In genomic region chr5:108790385-108790784, GRCm38 (mm10) we compare ENCODE assay signal across 13 mouse cellular contexts. TPM values are rescaled to one million over a fixed set of nuclear protein-coding genes. Genes with fewer than 3 reads are reported as not detected.
A peak's percentile ranks its signal among the peaks of the same experiment; 100 is the strongest.
DNase-seq lines count a peak whose midpoint lies in the region; TF ChIP-seq lines count a peak whose summit lies in the region.
"Not testable (repeated sequence)": the region's sequence is repeated elsewhere in the genome, so short reads cannot be mapped to it uniquely, and the experiment has no call there.
"Had no signal": no experiment of that assay in that cellular context is flagged by ENCODE, and none has a peak within 500 bp of the region (broad histone marks: within the 10 kb centered on the region; RNA-seq: fewer than 3 reads in every experiment).

No protein-coding gene starts in this region.

- not testable (repeated sequence) for H3K27ac ChIP-seq in kidney, adult 2 months (ENCODE audit: insufficient read depth, low read depth, low read length); limb, embryonic 10.5 days

- not testable (repeated sequence) for H3K4me1 ChIP-seq in kidney, adult 2 months (ENCODE audit: control insufficient read depth, insufficient read depth, low read length); limb, embryonic 10.5 days

- peak; percentile 26; the same call in 1 of the 2 replicates for TF ChIP-seq CTCF in kidney, adult 2 months (conservative IDR thresholded peaks at IDR 0.05; ENCODE audit: insufficient read depth, insufficient read length, low read depth, low read length)

- not testable (repeated sequence) for H3K27me3 ChIP-seq in kidney, adult 2 months (replicated peaks; ENCODE audit: control insufficient read depth, insufficient read depth, low read length); limb, embryonic 10.5 days (ENCODE audit: low read depth, poor library complexity, severe bottlenecking)

- not testable (repeated sequence) for H3K4me3 ChIP-seq in kidney, adult 2 months (ENCODE audit: insufficient read depth, low read depth, low read length); limb, embryonic 10.5 days

- not testable (repeated sequence) for H3K9me3 ChIP-seq in limb, embryonic 10.5 days (replicated peaks)

- TF ChIP-seq POLR2A in kidney, adult 2 months (IDR thresholded peaks at IDR 0.05; ENCODE audit: low read depth, low read length): not testable (repeated sequence)

- intact Hi-C loops in gastrocnemius, postnatal 14 days (cut with DNase I; ENCODE audit: low total_unique reads): not testable (repeated sequence)

- not testable (repeated sequence) for H3K36me3 ChIP-seq in kidney, adult 2 months (ENCODE audit: control insufficient read depth, insufficient read depth, low read length); limb, embryonic 10.5 days

- WGBS in kidney, adult 2 months: 40% methylated on average over 1 of the region's 1 CpGs
- 32% methylated on average over 1 of the region's 1 CpGs for WGBS in limb, embryonic 10.5 days

- DNase-seq in ZHBTc4 (ENCODE audit: low read depth, low spot score): peak; percentile 64
- DNase-seq in cerebellum, postnatal 14 days: peak; percentile 20 to 35
- DNase-seq in gastrocnemius, postnatal 14 days: peak; percentile 4
- not testable (repeated sequence) for DNase-seq in kidney, adult 2 months
- DNase-seq in limb, embryonic 10.5 days (ENCODE audit: low spot score): peak; percentile 33
- DNase-seq in lung, postnatal 25 days (ENCODE audit: low spot score): peak; percentile 35
- DNase-seq in ovary, postnatal 14 days (ENCODE audit: low spot score): peak; percentile 45

RNA-seq across cellular contexts. Expression of gene Tmed11, which starts 4.8 kb away (rescaled TPM):
- total RNA-seq in gastrocnemius, postnatal 14 days (2021): not detected
- not detected in 2 replicates for polyA plus RNA-seq in kidney, adult 2 months (2012; rRNA removed)
- polyA plus RNA-seq in limb, embryonic 10.5 days (2016; fragmentation: Nextera tagmentation; extraction: Ambion mirVana): not detected in 2 replicates
- total RNA-seq: gastrocnemius, postnatal 4 days; left cerebral cortex, postnatal 36 days had no signal
- polyA plus RNA-seq: embryonic facial prominence, embryonic 15.5 days; heart, embryonic 16.5 days; intestine, embryonic 14.5 days; thymus, postnatal 0 days had no signal

RNA-seq across cellular contexts. Expression of gene Rnf212, which starts 15.6 kb away (rescaled TPM):
- not detected for total RNA-seq in gastrocnemius, postnatal 14 days (2021)
- not detected in 2 replicates for polyA plus RNA-seq in kidney, adult 2 months (2012; rRNA removed)
- 0.40 and 0.44 TPM in 2 replicates for polyA plus RNA-seq in limb, embryonic 10.5 days (2016; fragmentation: Nextera tagmentation; extraction: Ambion mirVana)
- total RNA-seq: gastrocnemius, postnatal 4 days; left cerebral cortex, postnatal 36 days had no signal
- polyA plus RNA-seq: embryonic facial prominence, embryonic 15.5 days; heart, embryonic 16.5 days; intestine, embryonic 14.5 days; thymus, postnatal 0 days had no signal

RNA-seq across cellular contexts. Expression of gene Vmn2r8, which starts 18.3 kb away (rescaled TPM):
- not detected for total RNA-seq in gastrocnemius, postnatal 14 days (2021)
- polyA plus RNA-seq in kidney, adult 2 months (2012; rRNA removed): not detected in 2 replicates
- polyA plus RNA-seq in limb, embryonic 10.5 days (2016; fragmentation: Nextera tagmentation; extraction: Ambion mirVana): not detected in 2 replicates
- total RNA-seq: gastrocnemius, postnatal 4 days; left cerebral cortex, postnatal 36 days had no signal
- polyA plus RNA-seq: embryonic facial prominence, embryonic 15.5 days; heart, embryonic 16.5 days; intestine, embryonic 14.5 days; thymus, postnatal 0 days had no signal
